In the genomic region with DNA sequence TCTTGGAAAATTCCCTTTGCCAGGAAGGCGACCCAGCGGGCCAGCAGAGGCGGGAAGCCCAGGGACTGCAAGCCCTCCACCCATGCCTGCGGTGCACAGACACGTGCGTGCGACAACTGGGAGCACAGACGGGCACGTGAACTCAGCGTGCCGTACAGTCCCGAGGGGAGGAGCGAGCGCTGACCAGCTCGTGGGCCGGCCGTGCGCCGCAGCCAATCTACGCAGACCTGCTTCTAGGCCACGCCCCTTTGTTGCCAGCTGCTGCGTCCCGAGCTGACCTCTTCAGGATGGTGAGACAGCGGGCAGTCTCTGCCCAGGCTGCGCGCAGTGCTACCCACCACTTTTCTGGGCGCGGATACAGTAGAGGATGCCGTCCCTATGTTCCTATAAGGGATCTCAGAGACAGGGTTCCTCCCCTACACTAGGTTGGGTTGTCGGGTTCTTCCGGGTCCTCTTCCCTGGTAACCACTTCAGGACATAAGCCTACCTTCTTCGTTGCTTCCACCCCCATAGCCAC, we compare ENCODE assay signal across 8 mouse cellular contexts. TPM values are rescaled to one million over a fixed set of nuclear protein-coding genes. Genes with fewer than 3 reads are reported as not detected.
DNase-seq lines count a peak whose midpoint lies in the region; ATAC-seq lines count a peak whose summit lies in the region.

No protein-coding gene starts in this region.

- DNase-seq in ES-CJ7 (ENCODE audit: low read depth, low spot score) = peak; percentile 97
- DNase-seq in cerebellum, adult 11 months = peak; percentile 76
- DNase-seq in forebrain, embryonic 14.5 days (ENCODE audit: low spot score) = peak; percentile 91
- DNase-seq in heart, postnatal 10 days = peak; percentile 96 to 97
- DNase-seq in kidney, postnatal 4 days = peak; percentile 95 to 98
- peak; percentile 92 for DNase-seq in neural tube, embryonic 11.5 days (ENCODE audit: low spot score)

- no peaks in the 10 kb centered on the region for H3K27me3 ChIP-seq in forebrain, embryonic 14.5 days (replicated peaks; ENCODE audit: control insufficient read depth, insufficient read depth, low read length)
- H3K27me3 ChIP-seq in liver, embryonic 15.5 days = no peaks in the 10 kb centered on the region
- H3K27me3 ChIP-seq in neural tube, embryonic 11.5 days (ENCODE audit: control insufficient read depth, insufficient read depth, low read length) = no peaks in the 10 kb centered on the region
- no peaks in the 10 kb centered on the region for H3K27me3 ChIP-seq in stomach, embryonic 16.5 days (ENCODE audit: control insufficient read depth, insufficient read depth, low read length)

- WGBS in forebrain, embryonic 14.5 days = under 1% methylated on average over 32 of the region's 32 CpGs
- under 1% methylated on average over 32 of the region's 32 CpGs for WGBS in liver, embryonic 15.5 days (ENCODE audit: insufficient replicate concordance)
- under 1% methylated on average over 32 of the region's 32 CpGs for WGBS in neural tube, embryonic 11.5 days
- WGBS in stomach, embryonic 16.5 days = under 1% methylated on average over 32 of the region's 32 CpGs

- H3K4me2 ChIP-seq in forebrain, embryonic 14.5 days (ENCODE audit: low read length) = peak overlapping the region; percentile 81
- H3K4me2 ChIP-seq in liver, embryonic 15.5 days = peak overlapping the region; percentile 83
- H3K4me2 ChIP-seq in neural tube, embryonic 11.5 days (ENCODE audit: low read depth) = peak overlapping the region; percentile 74
- H3K4me2 ChIP-seq in stomach, embryonic 16.5 days (ENCODE audit: low read depth, low read length) = peak overlapping the region; percentile 90

- no peaks in the 10 kb centered on the region for H3K9me3 ChIP-seq in forebrain, embryonic 14.5 days (replicated peaks; ENCODE audit: control insufficient read depth, low read length)
- H3K9me3 ChIP-seq in liver, embryonic 15.5 days (replicated peaks) = no peaks in the 10 kb centered on the region
- H3K9me3 ChIP-seq in neural tube, embryonic 11.5 days (ENCODE audit: control insufficient read depth, low read length) = no peaks in the 10 kb centered on the region
- H3K9me3 ChIP-seq in stomach, embryonic 16.5 days (replicated peaks; ENCODE audit: control insufficient read depth, low read length) = no peaks in the 10 kb centered on the region

- 0 out of 2 replicates have a peak, but pooled peaks cover 3% of the 10 kb centered on the region for H3K4me1 ChIP-seq in forebrain, embryonic 14.5 days (ENCODE audit: control insufficient read depth, insufficient read depth, low read length)
- peaks cover 13% of the 10 kb centered on the region for H3K4me1 ChIP-seq in liver, embryonic 15.5 days (replicated peaks)
- no peaks in the 10 kb centered on the region for H3K4me1 ChIP-seq in neural tube, embryonic 11.5 days (ENCODE audit: control insufficient read depth, insufficient read depth, low read length)
- peaks cover 4% of the 10 kb centered on the region; the same call in 1 of the 2 replicates for H3K4me1 ChIP-seq in stomach, embryonic 16.5 days (ENCODE audit: control insufficient read depth, insufficient read depth, low read length)

- H3K27ac ChIP-seq in forebrain, embryonic 14.5 days (ENCODE audit: low read depth, low read length) = no peak overlapping the region
- H3K27ac ChIP-seq in liver, embryonic 15.5 days (replicated peaks) = no peak overlapping the region
- no peak overlapping the region for H3K27ac ChIP-seq in neural tube, embryonic 11.5 days (ENCODE audit: low read depth, low read length)
- H3K27ac ChIP-seq in stomach, embryonic 16.5 days (ENCODE audit: low read length) = no peak overlapping the region

- peak overlapping the region; percentile 58 for H3K9ac ChIP-seq in forebrain, embryonic 14.5 days (ENCODE audit: low read length)
- 0 out of 2 replicates have a peak overlapping the region, but pooled peaks have one; percentile 39 for H3K9ac ChIP-seq in liver, embryonic 15.5 days
- peak overlapping the region; percentile 49 for H3K9ac ChIP-seq in neural tube, embryonic 11.5 days (ENCODE audit: low read length)
- H3K9ac ChIP-seq in stomach, embryonic 16.5 days (ENCODE audit: low read length) = peak overlapping the region; percentile 67

- H3K4me3 ChIP-seq in forebrain, embryonic 14.5 days (ENCODE audit: low read depth, low read length) = peak overlapping the region; percentile 42
- H3K4me3 ChIP-seq in liver, embryonic 15.5 days (replicated peaks) = peak overlapping the region; percentile 52
- peak overlapping the region; percentile 39 for H3K4me3 ChIP-seq in neural tube, embryonic 11.5 days (ENCODE audit: low read depth, low read length)
- H3K4me3 ChIP-seq in stomach, embryonic 16.5 days (replicated peaks; ENCODE audit: low read length) = peak overlapping the region; percentile 55

- H3K36me3 ChIP-seq in forebrain, embryonic 14.5 days (ENCODE audit: control insufficient read depth, insufficient read depth, low read length) = no peaks in the 10 kb centered on the region
- H3K36me3 ChIP-seq in liver, embryonic 15.5 days (replicated peaks) = no peaks in the 10 kb centered on the region
- no peaks in the 10 kb centered on the region for H3K36me3 ChIP-seq in neural tube, embryonic 11.5 days (ENCODE audit: control insufficient read depth, insufficient read depth, low read length)
- H3K36me3 ChIP-seq in stomach, embryonic 16.5 days (ENCODE audit: control insufficient read depth, insufficient read depth, low read length) = no peaks in the 10 kb centered on the region

- ATAC-seq in forebrain, embryonic 14.5 days = peak; percentile 99
- ATAC-seq in liver, embryonic 15.5 days (ENCODE audit: insufficient read depth) = peak; percentile 96
- peak; percentile 99 for ATAC-seq in neural tube, embryonic 11.5 days (ENCODE audit: insufficient read depth, low FRiP score, low TSS enrichment)
- peak; percentile 98 for ATAC-seq in stomach, embryonic 16.5 days (ENCODE audit: insufficient read depth, low FRiP score)

- intact Hi-C loops in heart, postnatal 10 days (cut with DNase I) = loop anchor here (2.0 kb wide), 1 partner anchor 33 kb away; no protein-coding TSS in a partner anchor

RNA-seq across cellular contexts. Expression of gene Pfkfb3, which starts 18.4 kb away (rescaled TPM):
- 19.8 and 23.5 TPM in 2 replicates for polyA plus RNA-seq in forebrain, embryonic 14.5 days (2014; fragmentation: Nextera tagmentation; extraction: Ambion mirVana)
- total RNA-seq in heart, postnatal 10 days (2021) = 10 to 100 TPM in 1 of 2 experiments, 1 to 10 TPM in 1; 9.9 to 17.4 TPM
- 4.6 and 5.8 TPM in 2 replicates for polyA plus RNA-seq in liver, embryonic 15.5 days (2015; fragmentation: Nextera tagmentation; extraction: Ambion mirVana)
- 15.9 and 18.6 TPM in 2 replicates for polyA plus RNA-seq in neural tube, embryonic 11.5 days (2014; fragmentation: Nextera tagmentation; extraction: Ambion mirVana)
- 16.1 and 20.6 TPM in 2 replicates for polyA plus RNA-seq in stomach, embryonic 16.5 days (2015; fragmentation: Nextera tagmentation; extraction: Ambion mirVana)
